Mouse (Mus musculus) urinary bladder, postnatal 36 days (tissue): ENCODE measurements at regions not wholly inside any gene's neighbourhood (a gene's known extent, or its start where the extent isn't known, plus 50 kb on each side); places are given as distances from the start of the nearest gene placed in this dataset.

Experiments
- DNase-seq, 2 experiments: peaks; one replicate each; pipeline ENCODE4 v3.0.0; 2022; ENCODE audit warnings: low spot score in 2 of 2, mixed read lengths in 1 of 2

GRCm38 (mm10) chr4:142367774-142368173 is 128.6 kb upstream of the Kazn start:
- DNase-seq, result no peak

GRCm38 (mm10) chr4:142362071-142362470 is 122.9 kb upstream of the Kazn start:
- no peak for DNase-seq

- DNase-seq, result no peak
Measured at GRCm38 (mm10) chr4:142358866-142359265, 119.7 kb upstream of the Kazn start.

- no peak for DNase-seq
Measured at GRCm38 (mm10) chr4:142355387-142355786, 116.2 kb upstream of the Kazn start.

GRCm38 (mm10) chr4:142353526-142353925 is 114.3 kb upstream of the Kazn start:
- DNase-seq, result no peak

- no peak for DNase-seq
Measured at GRCm38 (mm10) chr4:142351831-142352230, 112.6 kb upstream of the Kazn start.

- no peak for DNase-seq
Measured at GRCm38 (mm10) chr4:142350986-142351385, 111.8 kb upstream of the Kazn start.

GRCm38 (mm10) chr4:142348910-142349309 is 109.7 kb upstream of the Kazn start:
- peak in 1 of 2 experiments; percentile 14 for DNase-seq

- no peak for DNase-seq
Measured at GRCm38 (mm10) chr4:142342482-142343206, 103.4 kb upstream of the Kazn start.

GRCm38 (mm10) chr4:142341305-142341704 is 102.1 kb upstream of the Kazn start:
- no peak for DNase-seq

GRCm38 (mm10) chr4:142340057-142340456 is 100.9 kb upstream of the Kazn start:
- no peak for DNase-seq

GRCm38 (mm10) chr4:142337701-142338100 is 98.5 kb upstream of the Kazn start:
- DNase-seq, result peak in 1 of 2 experiments; percentile 40

GRCm38 (mm10) chr4:142336943-142337342 is 97.7 kb upstream of the Kazn start:
- DNase-seq, result no peak

GRCm38 (mm10) chr4:142334084-142334483 is 94.9 kb upstream of the Kazn start:
- no peak for DNase-seq

GRCm38 (mm10) chr4:142330599-142330998 is 91.4 kb upstream of the Kazn start:
- DNase-seq, result no peak

- DNase-seq, result no peak
Measured at GRCm38 (mm10) chr4:142329600-142329999, 90.4 kb upstream of the Kazn start.

GRCm38 (mm10) chr4:142326511-142326910 is 87.3 kb upstream of the Kazn start:
- no peak for DNase-seq

GRCm38 (mm10) chr4:142321209-142321863 is 82.1 kb upstream of the Kazn start:
- DNase-seq, result no peak

GRCm38 (mm10) chr4:142310282-142310681 is 71.1 kb upstream of the Kazn start:
- no peak for DNase-seq

- no peak for DNase-seq
Measured at GRCm38 (mm10) chr4:142308271-142308670, 69.1 kb upstream of the Kazn start.

- DNase-seq, result no peak
Measured at GRCm38 (mm10) chr4:142307321-142307720, 68.1 kb upstream of the Kazn start.

- DNase-seq, result no peak
Measured at GRCm38 (mm10) chr4:142306076-142306475, 66.9 kb upstream of the Kazn start.

GRCm38 (mm10) chr4:142303374-142304020 is 64.3 kb upstream of the Kazn start:
- DNase-seq, result no peak
